Mouse (Mus musculus): Measurements from ENCODE around the gene Cideb. TPM values are rescaled to one million over a fixed set of nuclear protein-coding genes. Genes with fewer than 3 reads are reported as not detected.

Gene Cideb
- total RNA-seq, 2 experiments from 2014 or later: 0.22 to 0.27 TPM

DNA sequence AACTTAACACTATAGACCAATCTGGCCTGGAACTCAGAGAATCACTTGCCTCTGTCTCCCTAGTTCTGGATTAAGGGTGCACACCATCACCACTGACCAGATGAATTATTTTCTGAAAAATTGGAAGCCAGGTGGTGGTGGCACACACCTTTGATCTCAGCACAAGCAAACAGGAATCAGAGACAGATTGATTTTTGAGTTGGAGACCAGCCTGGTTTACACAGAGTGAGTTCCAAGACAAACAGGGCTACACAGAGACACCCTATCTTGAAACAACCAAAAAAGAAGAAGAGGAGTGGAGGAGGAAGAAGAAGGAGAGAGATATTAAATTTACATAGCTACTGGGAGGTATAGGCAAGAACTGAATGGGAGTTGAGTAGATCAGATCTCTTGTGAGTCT, 32.0 kb downstream of the Cideb start:
- ATAC-seq (ENCODE audit: poor library complexity, severe bottlenecking): no peak

DNA sequence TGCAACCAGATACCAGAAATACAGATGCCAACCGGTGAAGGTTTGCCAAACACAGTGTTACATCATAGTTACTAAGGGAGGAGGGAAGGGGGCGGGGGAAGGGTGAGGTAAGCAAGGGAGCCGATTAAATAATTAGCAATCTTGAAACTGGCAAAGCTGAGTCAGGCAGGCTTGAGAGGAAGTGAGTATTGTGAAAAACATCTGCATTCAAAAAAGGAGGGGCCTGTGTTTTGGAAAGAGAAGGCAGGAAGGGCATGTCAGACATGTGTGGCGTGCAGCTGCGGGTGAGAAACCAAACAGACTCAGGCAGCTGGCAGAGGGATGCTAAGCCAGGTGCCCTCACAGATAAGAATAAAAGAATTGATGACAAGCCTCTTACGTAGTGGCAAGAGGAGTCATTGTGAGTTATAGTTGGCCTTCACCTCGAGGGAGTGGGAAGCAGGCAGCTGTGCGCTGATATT, 33.8 kb downstream of the Cideb start:
- ATAC-seq (ENCODE audit: poor library complexity, severe bottlenecking): peak; percentile 66

DNA sequence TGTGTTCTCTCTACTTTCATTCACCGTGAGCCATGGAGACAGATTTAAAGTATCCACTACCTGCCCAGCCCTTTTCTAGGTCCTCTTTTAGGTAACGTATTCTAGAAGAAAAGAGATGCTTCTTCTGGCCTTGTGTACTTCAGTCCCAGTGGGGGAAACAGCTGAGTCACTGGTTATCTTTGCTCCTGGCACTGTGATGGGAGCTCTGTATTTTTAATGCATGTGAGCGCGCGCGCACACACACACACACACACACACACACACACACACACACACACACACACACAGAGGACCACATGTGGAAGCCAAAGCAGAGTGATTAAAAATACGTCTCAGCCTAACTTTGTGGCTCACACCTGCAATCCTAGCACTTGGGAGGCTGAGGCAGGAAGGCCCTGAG, 34.8 kb downstream of the Cideb start:
- no peak for ATAC-seq (ENCODE audit: poor library complexity, severe bottlenecking)

DNA sequence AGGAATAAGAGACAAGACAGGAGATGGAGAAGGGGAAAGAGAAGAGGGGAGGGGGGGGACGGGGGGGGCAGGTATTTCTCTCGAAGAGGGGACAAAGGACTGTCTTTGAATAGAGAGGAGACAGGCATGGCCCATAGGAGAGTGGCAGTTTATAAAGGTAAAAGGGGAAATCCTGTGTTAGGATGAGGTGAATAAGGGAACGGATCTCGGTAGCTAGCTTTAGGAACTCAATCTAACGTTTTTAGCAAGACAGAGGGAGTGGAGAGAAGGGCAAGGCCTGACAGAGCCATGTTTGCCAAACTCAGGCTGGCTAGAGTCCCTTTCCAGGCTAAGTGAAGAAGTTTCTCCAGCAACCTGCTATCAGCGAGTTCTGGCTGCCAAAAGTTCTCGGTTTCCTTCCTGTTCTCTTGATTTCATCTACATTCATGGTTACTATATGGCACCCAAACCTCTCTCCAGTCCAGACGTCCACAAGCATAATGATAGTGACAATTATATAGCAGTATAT, 35.8 kb downstream of the Cideb start:
- ATAC-seq (ENCODE audit: poor library complexity, severe bottlenecking): no peak

DNA sequence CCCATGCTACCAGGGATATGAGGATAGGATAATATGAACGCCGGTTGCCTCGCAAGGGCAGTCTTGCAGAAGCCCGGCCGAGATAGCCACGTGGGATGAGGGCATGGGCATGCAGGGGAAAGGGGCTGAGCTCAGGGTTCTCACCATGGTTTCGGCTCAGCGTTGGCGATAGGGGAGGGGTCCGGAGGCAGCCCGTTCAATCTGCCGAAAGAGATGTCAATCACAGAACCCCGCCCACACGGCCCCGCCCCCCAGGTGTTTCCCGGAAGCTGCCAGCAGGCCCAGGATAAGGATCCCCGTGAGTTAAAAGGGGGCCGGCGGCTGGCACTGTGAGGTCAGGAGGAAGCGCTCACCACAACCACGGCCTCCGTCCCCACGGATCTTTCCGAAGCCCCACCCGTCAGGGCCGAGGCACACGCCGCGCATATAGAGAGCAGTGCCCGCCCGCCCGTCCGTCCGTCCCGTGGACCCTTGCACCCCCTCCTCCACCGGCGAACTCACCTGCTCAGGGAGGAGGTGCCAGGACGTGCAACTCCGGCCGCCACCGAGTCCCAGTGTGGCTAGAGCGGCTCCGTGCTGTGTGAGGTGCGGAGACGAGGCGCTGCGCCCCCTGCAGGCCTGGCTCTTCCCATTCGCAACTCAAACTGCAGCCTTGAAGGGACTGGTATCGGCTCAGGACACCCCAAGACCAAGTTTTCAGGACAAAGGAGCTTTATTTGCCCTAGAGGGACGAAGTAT, 36.4 kb downstream of the Cideb start, which contains the start of gene Rabggta:
Gene Rabggta, minus strand, starts transcription at position 564 of the 738 bp plus-strand sequence.
- ATAC-seq (ENCODE audit: poor library complexity, severe bottlenecking): peak; percentile 76

DNA sequence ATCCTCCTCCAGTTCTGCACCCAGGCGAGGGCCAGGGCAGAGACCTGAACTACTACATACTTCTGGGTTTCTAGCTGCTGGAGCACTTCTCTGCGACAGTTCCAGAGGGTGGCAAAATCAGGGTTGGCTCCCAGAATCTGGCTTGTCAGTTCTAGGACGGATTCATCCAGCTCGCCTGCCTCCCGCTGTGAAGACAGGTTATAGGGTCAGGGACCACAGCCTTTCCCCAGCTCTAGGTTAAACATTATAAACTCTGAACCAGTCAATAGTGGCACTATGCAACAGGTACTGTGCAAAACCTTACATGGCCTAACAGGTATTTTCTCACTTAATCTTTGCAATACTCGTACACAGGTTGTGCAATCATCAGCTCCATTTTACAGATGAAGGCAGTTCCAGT, 37.2 kb downstream of the Cideb start:
- ATAC-seq (ENCODE audit: poor library complexity, severe bottlenecking): no peak

DNA sequence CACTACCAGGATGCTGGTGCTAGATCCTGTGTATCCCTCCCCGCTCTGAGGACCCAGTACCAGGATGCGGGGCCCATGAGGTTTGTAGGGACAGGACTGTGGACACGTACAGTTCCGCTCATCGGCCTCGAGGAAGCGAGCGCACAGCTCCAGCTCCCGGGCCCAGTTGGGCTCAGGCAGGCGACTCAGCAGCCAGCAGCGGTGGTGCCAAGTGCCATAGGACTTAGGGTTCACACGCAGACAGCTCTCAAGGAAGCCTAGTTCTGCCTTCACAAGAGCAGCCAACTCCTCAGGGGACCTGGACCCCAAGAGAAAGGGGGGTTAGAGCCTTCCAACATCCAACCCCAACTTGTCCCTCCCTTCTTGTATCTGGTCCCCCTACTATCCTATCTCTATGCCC, 37.6 kb downstream of the Cideb start:
- no peak for ATAC-seq (ENCODE audit: poor library complexity, severe bottlenecking)

DNA sequence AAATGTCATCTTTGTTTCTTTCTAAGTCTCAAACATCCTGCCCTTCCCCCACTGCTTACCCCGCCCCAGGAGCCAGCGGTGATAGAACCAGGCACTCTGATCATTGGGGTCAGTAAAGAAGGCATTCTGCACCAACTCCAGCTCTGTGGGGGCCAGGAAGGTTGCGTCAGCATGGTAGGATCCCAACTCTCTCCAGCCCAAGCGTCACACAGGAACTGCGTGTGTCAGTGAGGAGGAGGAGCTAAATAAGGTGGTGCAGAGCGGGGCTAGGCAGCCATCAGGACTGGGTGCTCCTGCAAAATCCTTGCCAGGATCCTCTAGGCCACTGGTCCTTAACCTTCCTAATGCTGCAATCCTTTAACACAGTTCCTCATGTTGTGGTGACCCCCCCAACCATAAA, 38.5 kb downstream of the Cideb start:
- ATAC-seq (ENCODE audit: poor library complexity, severe bottlenecking): no peak

DNA sequence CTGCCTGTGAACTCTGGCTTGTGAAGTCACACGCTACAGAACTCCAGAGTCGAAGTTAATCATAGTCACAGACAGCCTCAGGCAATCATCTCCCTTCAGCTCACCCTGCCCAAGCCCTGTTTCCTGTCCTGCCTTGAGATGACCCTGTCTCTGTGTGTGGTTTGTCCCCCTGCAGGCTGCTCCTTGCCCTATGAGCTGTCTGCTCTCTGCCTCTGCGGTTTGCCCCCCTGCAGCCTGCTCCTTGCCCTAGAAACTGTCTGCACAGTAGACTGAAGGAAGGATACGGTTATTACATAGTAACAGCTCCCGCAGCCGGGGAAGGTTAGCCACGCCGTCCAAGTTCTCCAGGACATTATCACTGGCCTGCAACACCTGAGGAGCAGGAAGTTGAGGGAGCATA, 41.4 kb downstream of the Cideb start:
- no peak for ATAC-seq (ENCODE audit: poor library complexity, severe bottlenecking)

DNA sequence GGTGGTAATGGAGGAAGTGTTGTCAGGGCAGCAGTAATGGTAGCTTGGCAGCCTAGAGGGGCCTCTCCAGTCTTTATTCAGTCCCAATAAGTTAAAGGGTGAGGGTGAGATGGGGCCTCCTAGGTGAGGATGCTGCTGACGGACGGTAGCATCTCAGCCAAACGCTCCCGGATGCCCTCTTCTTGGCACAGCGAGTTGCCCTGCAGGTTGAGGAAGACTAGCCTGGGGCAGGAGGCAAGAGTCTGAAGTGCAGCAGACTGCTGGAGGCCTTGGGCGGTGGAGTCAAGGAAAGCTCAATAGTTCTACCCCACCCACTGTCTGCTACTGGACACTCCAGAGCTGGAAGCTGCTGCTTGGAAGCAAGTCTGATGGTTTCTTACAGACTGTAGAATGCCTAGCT, 42.0 kb downstream of the Cideb start:
- ATAC-seq (ENCODE audit: poor library complexity, severe bottlenecking): no peak

DNA sequence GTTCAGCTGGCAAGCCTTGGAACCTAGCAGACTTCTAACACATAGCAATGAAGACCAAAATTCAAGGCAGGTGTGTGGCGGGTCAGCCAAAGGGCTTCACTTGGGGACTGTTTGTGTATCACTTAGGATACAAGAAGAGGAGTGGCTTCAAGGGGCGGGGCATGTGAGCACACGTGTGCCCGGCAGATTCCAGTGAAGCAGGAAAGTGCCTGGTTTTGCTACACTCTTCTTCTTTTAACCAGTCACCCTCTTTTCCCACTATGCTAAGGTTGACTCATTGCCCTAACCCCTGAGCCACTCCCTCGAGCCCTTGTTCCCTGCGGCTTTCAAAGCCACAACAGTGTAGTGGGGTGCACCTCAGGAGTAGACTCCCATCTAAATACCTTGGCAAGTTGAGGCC, 43.4 kb downstream of the Cideb start:
- no peak; the same call in 1 of the 2 replicates for ATAC-seq (ENCODE audit: poor library complexity, severe bottlenecking)

DNA sequence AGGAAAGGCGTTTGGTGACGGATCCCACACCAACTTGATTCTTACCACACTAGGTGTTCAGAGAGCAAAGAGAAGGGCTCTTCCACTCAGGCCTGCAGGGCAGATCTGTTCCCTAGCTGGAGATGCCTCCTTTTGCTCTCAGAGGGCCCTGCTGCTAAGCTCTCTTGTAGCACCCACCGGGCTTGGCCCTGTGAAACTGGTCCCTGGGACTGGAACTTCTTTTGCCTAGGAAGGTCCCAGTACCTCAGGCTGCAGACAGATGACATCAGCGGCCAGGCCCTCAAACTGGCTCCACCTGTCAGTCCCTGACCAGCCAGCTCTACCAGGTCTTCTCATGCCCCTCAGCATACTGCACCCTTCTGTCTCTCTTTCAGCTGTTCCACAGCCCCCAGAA, 44.5 kb downstream of the Cideb start, which contains the start of gene Tgm1:
Gene Tgm1, minus strand, starts transcription at position 198 of the 394 bp plus-strand sequence.
- ATAC-seq (ENCODE audit: poor library complexity, severe bottlenecking): no peak

DNA sequence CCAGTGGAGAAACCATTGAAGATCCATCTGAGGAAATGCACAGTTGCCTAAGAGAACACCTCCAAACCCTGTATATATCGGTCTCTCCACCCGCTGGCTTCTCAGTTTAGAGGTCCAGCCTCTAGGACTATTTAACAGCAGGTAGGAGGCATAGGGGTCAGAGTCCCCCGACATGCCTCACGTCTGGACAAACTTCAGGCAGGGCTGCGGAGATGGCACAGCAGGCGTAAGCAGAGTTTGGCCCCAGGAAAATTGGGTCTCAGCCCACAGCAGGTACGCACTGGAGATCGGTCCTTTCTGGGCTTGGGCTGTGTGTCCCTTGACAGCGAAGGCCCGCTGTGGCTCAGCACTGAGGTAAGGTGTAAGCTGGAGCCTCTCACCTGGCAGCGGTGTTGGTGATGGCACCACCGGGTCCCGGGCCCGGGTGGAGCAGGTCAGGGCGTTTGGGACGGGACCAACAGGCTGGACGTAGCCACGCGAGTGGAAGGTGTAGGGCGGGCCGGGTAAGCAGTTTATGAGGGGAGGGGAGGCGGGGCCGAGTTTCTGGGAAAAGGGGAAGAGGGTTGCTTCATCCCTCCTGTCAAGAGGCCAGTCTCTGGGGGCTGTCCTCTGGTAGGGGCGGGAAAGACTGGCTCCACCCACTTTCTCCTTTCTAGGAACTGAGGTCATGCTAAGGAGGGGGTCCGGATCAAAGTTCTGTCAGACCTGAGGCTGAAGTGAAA, 45.1 kb downstream of the Cideb start:
- ATAC-seq (ENCODE audit: poor library complexity, severe bottlenecking): peak; percentile 81

DNA sequence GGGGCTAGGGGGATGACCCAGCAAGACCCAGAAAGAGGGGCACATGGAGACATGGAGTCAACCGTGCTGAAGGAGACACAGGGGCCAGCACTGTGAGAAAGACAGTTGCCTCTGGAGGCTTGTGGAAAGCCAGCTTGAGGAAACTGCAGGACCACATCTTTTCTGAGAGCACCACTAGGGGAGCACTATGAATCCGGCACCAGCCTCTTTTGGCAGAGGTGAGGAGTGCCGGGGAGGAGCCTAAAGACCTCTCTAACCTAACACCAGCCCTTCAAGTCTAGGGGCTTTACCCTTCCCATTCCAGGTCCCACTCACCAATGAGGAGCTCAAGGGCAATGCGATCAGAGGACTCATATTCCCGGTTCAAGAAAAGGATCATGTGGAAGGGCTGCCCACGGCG, 46.5 kb downstream of the Cideb start:
- no peak for ATAC-seq (ENCODE audit: poor library complexity, severe bottlenecking)

DNA sequence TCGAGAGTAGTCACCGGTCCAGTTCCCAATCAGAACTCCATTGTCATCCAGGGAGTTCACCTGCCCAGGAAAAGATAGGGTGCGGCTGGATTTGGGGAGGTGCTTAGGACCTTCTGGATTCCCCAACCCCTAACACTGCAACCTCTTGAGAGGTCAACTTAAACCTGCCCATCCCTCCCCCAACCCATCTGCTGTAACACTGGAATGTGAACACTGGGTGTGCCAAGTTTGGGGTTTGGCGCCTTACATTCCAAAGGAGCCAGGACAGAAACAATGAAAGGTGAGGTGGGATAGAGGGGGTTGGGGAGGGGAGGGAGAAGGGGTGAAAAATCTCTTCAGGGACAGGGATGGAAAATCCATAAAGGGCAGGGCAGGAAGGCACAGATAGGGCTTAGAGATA, 48.7 kb downstream of the Cideb start:
- no peak for ATAC-seq (ENCODE audit: poor library complexity, severe bottlenecking)

DNA sequence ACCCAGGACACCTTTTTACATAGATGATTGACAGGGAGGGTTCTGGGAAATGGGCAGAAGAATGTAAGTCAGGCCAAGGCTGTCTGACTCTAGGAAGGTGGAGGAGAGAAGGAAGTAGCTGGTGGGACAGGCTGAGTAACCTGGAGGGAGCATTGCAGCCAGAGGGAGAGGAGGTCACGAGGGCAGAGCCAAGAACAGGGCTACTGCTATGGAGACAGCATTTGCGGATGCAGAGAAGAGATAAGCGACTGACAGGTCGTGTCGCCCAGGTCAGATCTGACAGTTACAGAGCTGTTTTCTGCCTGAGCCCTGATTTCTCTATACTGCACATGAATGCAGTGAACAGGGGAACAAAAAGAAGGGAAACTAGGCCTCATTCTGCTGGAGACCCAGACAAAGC, 50.9 kb downstream of the Cideb start:
- ATAC-seq (ENCODE audit: poor library complexity, severe bottlenecking): no peak

DNA sequence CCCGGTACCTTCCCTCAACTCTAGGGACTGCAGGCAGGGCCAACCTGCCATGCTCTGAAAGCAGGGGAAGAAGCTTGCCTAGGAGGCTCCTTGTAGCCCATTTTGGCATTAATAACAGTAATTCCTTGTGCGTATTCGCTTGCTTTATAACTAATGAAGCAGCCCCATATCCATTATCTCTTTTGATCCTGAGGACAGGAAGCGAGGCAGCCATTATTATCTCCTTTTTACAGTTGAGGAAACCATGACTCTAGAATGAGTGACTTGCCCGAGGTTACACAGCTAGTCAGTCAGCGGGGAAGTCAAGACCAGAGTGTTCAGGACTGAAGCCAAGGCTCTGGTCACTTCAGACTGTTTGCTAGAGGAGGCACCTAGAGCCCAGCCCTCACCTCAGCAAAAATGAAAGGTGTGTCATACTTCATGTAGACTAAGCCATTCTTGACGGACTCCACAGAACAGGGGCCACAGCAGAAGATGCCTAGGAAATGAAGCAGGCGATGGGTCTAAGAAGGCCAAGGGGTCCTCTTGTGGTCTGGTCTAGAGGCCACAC, 52.1 kb downstream of the Cideb start:
- ATAC-seq (ENCODE audit: poor library complexity, severe bottlenecking): no peak

Other genes with a start within 250 kb of the Cideb start
Only the 30 nearest of the 35 such genes appear.
- gene Fitm1, start 182.8 kb downstream of the Cideb start, total RNA-seq (2015): 0.33 TPM in 1 of 2 replicates, not detected in the other
- gene Fitm1, start 182.8 kb downstream of the Cideb start, total RNA-seq (2017): not detected in 2 replicates
- gene Psme1, start 180.3 kb downstream of the Cideb start, total RNA-seq (2015): 707 and 794 TPM in 2 replicates
- 278 and 305 TPM in 2 replicates for gene Psme1, start 180.3 kb downstream of the Cideb start, total RNA-seq (2017)
- gene Emc9, start 173.2 kb downstream of the Cideb start, total RNA-seq (2015): 11.2 and 15.9 TPM in 2 replicates
- gene Emc9, start 173.2 kb downstream of the Cideb start, total RNA-seq (2017): 8.2 and 10.5 TPM in 2 replicates
- 420 and 439 TPM in 2 replicates for gene Psme2, start 167.3 kb downstream of the Cideb start, total RNA-seq (2015)
- gene Psme2, start 167.3 kb downstream of the Cideb start, total RNA-seq (2017): 286 and 332 TPM in 2 replicates
- 27.2 and 42.8 TPM in 2 replicates for gene Rnf31, start 166.8 kb downstream of the Cideb start, total RNA-seq (2015)
- 20.2 and 25.7 TPM in 2 replicates for gene Rnf31, start 166.8 kb downstream of the Cideb start, total RNA-seq (2017)
- 69.7 and 70.9 TPM in 2 replicates for gene Irf9, start 154.9 kb downstream of the Cideb start, total RNA-seq (2015)
- gene Irf9, start 154.9 kb downstream of the Cideb start, total RNA-seq (2017): 92.0 and 98.7 TPM in 2 replicates
- 0.42 and 2.2 TPM in 2 replicates for gene Rec8, start 140.4 kb downstream of the Cideb start, total RNA-seq (2015)
- gene Rec8, start 140.4 kb downstream of the Cideb start, total RNA-seq (2017): 0.15 and 2.2 TPM in 2 replicates
- gene Ipo4, start 122.5 kb downstream of the Cideb start, total RNA-seq (2015): 8.8 and 11.4 TPM in 2 replicates
- 2.1 and 5.1 TPM in 2 replicates for gene Ipo4, start 122.5 kb downstream of the Cideb start, total RNA-seq (2017)
- 1.3 and 4.3 TPM in 2 replicates for gene Gm49378, start 120.6 kb downstream of the Cideb start, total RNA-seq (2015)
- gene Gm49378, start 120.6 kb downstream of the Cideb start, total RNA-seq (2017): 0.84 and 1.7 TPM in 2 replicates
- 35.3 and 41.1 TPM in 2 replicates for gene Tm9sf1, start 114.7 kb downstream of the Cideb start, total RNA-seq (2015)
- gene Tm9sf1, start 114.7 kb downstream of the Cideb start, total RNA-seq (2017): 50.8 and 53.5 TPM in 2 replicates
- 1.0 and 1.4 TPM in 2 replicates for gene Tssk4, start 108.3 kb downstream of the Cideb start, total RNA-seq (2015)
- 0.26 and 0.89 TPM in 2 replicates for gene Tssk4, start 108.3 kb downstream of the Cideb start, total RNA-seq (2017)
- gene Mdp1, start 98.0 kb downstream of the Cideb start, total RNA-seq (2015): 30.5 and 34.4 TPM in 2 replicates
- 27.0 and 28.3 TPM in 2 replicates for gene Mdp1, start 98.0 kb downstream of the Cideb start, total RNA-seq (2017)
- gene Gmpr2, start 86.5 kb downstream of the Cideb start, total RNA-seq (2015): 24.0 and 24.8 TPM in 2 replicates
- gene Gmpr2, start 86.5 kb downstream of the Cideb start, total RNA-seq (2017): 26.2 and 29.7 TPM in 2 replicates
- 421 and 452 TPM in 2 replicates for gene Nedd8, start 86.3 kb downstream of the Cideb start, total RNA-seq (2015)
- 297 and 326 TPM in 2 replicates for gene Nedd8, start 86.3 kb downstream of the Cideb start, total RNA-seq (2017)
- 24.2 and 27.2 TPM in 2 replicates for gene Tinf2, start 76.6 kb downstream of the Cideb start, total RNA-seq (2015)
- gene Tinf2, start 76.6 kb downstream of the Cideb start, total RNA-seq (2017): 25.1 and 39.8 TPM in 2 replicates
- 1.6 and 1.7 TPM in 2 replicates for gene Tgm1, start 44.5 kb downstream of the Cideb start, total RNA-seq (2015)
- 1.0 and 2.1 TPM in 2 replicates for gene Tgm1, start 44.5 kb downstream of the Cideb start, total RNA-seq (2017)
- 10.0 and 12.5 TPM in 2 replicates for gene Rabggta, start 36.2 kb downstream of the Cideb start, total RNA-seq (2015)
- 8.5 and 13.7 TPM in 2 replicates for gene Rabggta, start 36.2 kb downstream of the Cideb start, total RNA-seq (2017)
- 112 and 121 TPM in 2 replicates for gene Dhrs1, start 12.8 kb downstream of the Cideb start, total RNA-seq (2015)
- gene Dhrs1, start 12.8 kb downstream of the Cideb start, total RNA-seq (2017): 44.1 and 55.0 TPM in 2 replicates
- 10.4 and 12.2 TPM in 2 replicates for gene Nop9, start 12.8 kb downstream of the Cideb start, total RNA-seq (2015)
- gene Nop9, start 12.8 kb downstream of the Cideb start, total RNA-seq (2017): 11.7 and 13.9 TPM in 2 replicates
- 0.16 and 0.21 TPM in 2 replicates for gene Ltb4r2, start 3.0 kb upstream of the Cideb start, total RNA-seq (2015)
- gene Ltb4r2, start 3.0 kb upstream of the Cideb start, total RNA-seq (2017): 0.33 and 0.53 TPM in 2 replicates
- 41.4 and 46.4 TPM in 2 replicates for gene Ltb4r1, start 7.5 kb upstream of the Cideb start, total RNA-seq (2015)
- gene Ltb4r1, start 7.5 kb upstream of the Cideb start, total RNA-seq (2017): 57.4 and 68.0 TPM in 2 replicates
- gene Adcy4, start 25.6 kb upstream of the Cideb start, total RNA-seq (2015): not detected in 2 replicates
- gene Adcy4, start 25.6 kb upstream of the Cideb start, total RNA-seq (2017): 0.15 TPM in 1 of 2 replicates, not detected in the other
- 79.0 and 82.5 TPM in 2 replicates for gene Ripk3, start 30.4 kb upstream of the Cideb start, total RNA-seq (2015)
- 24.2 and 30.0 TPM in 2 replicates for gene Ripk3, start 30.4 kb upstream of the Cideb start, total RNA-seq (2017)
- gene Nfatc4, start 64.7 kb upstream of the Cideb start, total RNA-seq (2015): not detected in 2 replicates
- gene Nfatc4, start 64.7 kb upstream of the Cideb start, total RNA-seq (2017): not detected in 2 replicates
- gene Nynrin, start 95.6 kb upstream of the Cideb start, total RNA-seq (2015): 1.1 and 1.6 TPM in 2 replicates
- gene Nynrin, start 95.6 kb upstream of the Cideb start, total RNA-seq (2017): 1.4 and 1.5 TPM in 2 replicates
- gene Cbln3, start 125.9 kb upstream of the Cideb start, total RNA-seq (2015): 0.40 TPM in 1 of 2 replicates, not detected in the other
- gene Cbln3, start 125.9 kb upstream of the Cideb start, total RNA-seq (2017): 0.44 TPM in 1 of 2 replicates, not detected in the other
- gene Khnyn, start 126.5 kb upstream of the Cideb start, total RNA-seq (2015): 9.4 and 11.8 TPM in 2 replicates
- 33.7 and 37.6 TPM in 2 replicates for gene Khnyn, start 126.5 kb upstream of the Cideb start, total RNA-seq (2017)
- 1.9 and 3.0 TPM in 2 replicates for gene Sdr39u1, start 141.8 kb upstream of the Cideb start, total RNA-seq (2015)
- 0.99 and 2.9 TPM in 2 replicates for gene Sdr39u1, start 141.8 kb upstream of the Cideb start, total RNA-seq (2017)
- gene Cma1, start 186.2 kb upstream of the Cideb start, total RNA-seq (2015): 0.51 and 1.0 TPM in 2 replicates
- 1.8 TPM in 1 of 2 replicates, not detected in the other for gene Cma1, start 186.2 kb upstream of the Cideb start, total RNA-seq (2017)
- not detected in 2 replicates for gene Cma2, start 192.5 kb upstream of the Cideb start, total RNA-seq (2015)
- not detected in 2 replicates for gene Cma2, start 192.5 kb upstream of the Cideb start, total RNA-seq (2017)